Mouse (Mus musculus): ENCODE data around the gene Plin4.

GRCm38 (mm10) chr17:56054938-56055337 is 54.7 kb downstream of the Plin4 start:
- TF ChIP-seq CTCF (IDR thresholded peaks at IDR 0.05; ENCODE audit: borderline replicate concordance, insufficient read depth, low read length) = no peak
- no peak for TF ChIP-seq POLR2A (IDR thresholded peaks at IDR 0.05; ENCODE audit: low read depth, low read length)

Data from embryonic fibroblast, embryonic 13.5 days (primary cell).